Mouse (Mus musculus) brain, embryonic 14.5 days (tissue): ENCODE measurements at regions not wholly inside any gene's neighbourhood (a gene's known extent, or its start where the extent isn't known, plus 50 kb on each side); places are given as distances from the start of the nearest gene placed in this dataset.

Experiments used
- CTCF ChIP-seq: fragments of 200-500 bp; IDR thresholded peaks from 2 replicates; pipeline ENCODE4 v1.5.1; 2012; ENCODE audit warnings: inconsistent platforms, mild to moderate bottlenecking, moderate library complexity, borderline replicate concordance; ENCODE audit not compliant: insufficient read depth, insufficient read length; ENCODE audit errors: extremely low read depth
- POLR2A ChIP-seq: fragments of 200-500 bp; IDR thresholded peaks from 2 replicates; pipeline ENCODE4 v1.6.1; 2012; ENCODE audit warnings: mild to moderate bottlenecking, inconsistent platforms, borderline replicate concordance; ENCODE audit not compliant: poor library complexity, insufficient read depth, insufficient read length, severe bottlenecking; ENCODE audit errors: extremely low read depth

- TF ChIP-seq CTCF (no peak), POLR2A (no peak)
These were observed 144.8 kb downstream of the Cxcl12 start for GRCm38 (mm10) chr6:117312891-117313781.
